Mouse (Mus musculus): ENCODE data around the gene Ppp1r14c. TPM values are rescaled to one million over a fixed set of nuclear protein-coding genes. Genes with fewer than 3 reads are reported as not detected.

The Ppp1r14c gene
- total and polyA plus RNA-seq, 2 experiments from 2014 or later = 66.5 to 72.1 TPM

GRCm38 (mm10) chr10:3448699-3449098 is 82.8 kb downstream of the Ppp1r14c start:
- Histone ChIP-seq H3K4me3 (ENCODE audit: low read depth, low read length) (no peak overlapping the region), H3K9ac (replicated peaks; ENCODE audit: low read length, poor library complexity, severe bottlenecking) (no peak overlapping the region), H3K27ac (ENCODE audit: low read depth, low read length) (no peak overlapping the region), H3K36me3 (ENCODE audit: insufficient read depth, low read length) (no peaks in the 10 kb centered on the region), H3K27me3 (ENCODE audit: insufficient read depth, low read length) (no peaks in the 10 kb centered on the region), H3K9me3 (ENCODE audit: low read length) (no peaks in the 10 kb centered on the region), H3K4me1 (ENCODE audit: insufficient read depth, low read length) (no peaks in the 10 kb centered on the region), H3K4me2 (ENCODE audit: low read depth, low read length, poor library complexity, severe bottlenecking) (no peak overlapping the region)
- TF ChIP-seq CTCF (IDR thresholded peaks at IDR 0.05) = no peak
- DNase-seq (ENCODE audit: low spot score) = no peak
- ATAC-seq (ENCODE audit: low FRiP score) = no peak
- WGBS = 93% methylated on average over 5 of the region's 5 CpGs

GRCm38 (mm10) chr10:3451930-3452329 is 86.1 kb downstream of the Ppp1r14c start:
- ATAC-seq (ENCODE audit: low FRiP score) = no peak
- H3K4me1 ChIP-seq (ENCODE audit: insufficient read depth, low read length) = no peaks in the 10 kb centered on the region
- no peak overlapping the region for H3K9ac ChIP-seq (replicated peaks; ENCODE audit: low read length, poor library complexity, severe bottlenecking)
- H3K9me3 ChIP-seq (ENCODE audit: low read length) = no peaks in the 10 kb centered on the region
- H3K4me3 ChIP-seq (ENCODE audit: low read depth, low read length) = no peak overlapping the region
- no peaks in the 10 kb centered on the region for H3K27me3 ChIP-seq (ENCODE audit: insufficient read depth, low read length)
- H3K36me3 ChIP-seq (ENCODE audit: insufficient read depth, low read length) = no peaks in the 10 kb centered on the region
- no peak overlapping the region for H3K27ac ChIP-seq (ENCODE audit: low read depth, low read length)
- DNase-seq (ENCODE audit: low spot score) = peak; percentile 19
- H3K4me2 ChIP-seq (ENCODE audit: low read depth, low read length, poor library complexity, severe bottlenecking) = no peak overlapping the region
- no peak for TF ChIP-seq CTCF (IDR thresholded peaks at IDR 0.05)
- 69% methylated on average over 4 of the region's 4 CpGs for WGBS

GRCm38 (mm10) chr10:3452822-3453475 is 87.1 kb downstream of the Ppp1r14c start:
- Histone ChIP-seq H3K4me1 (ENCODE audit: insufficient read depth, low read length) (no peaks in the 10 kb centered on the region), H3K27me3 (ENCODE audit: insufficient read depth, low read length) (no peaks in the 10 kb centered on the region), H3K9me3 (ENCODE audit: low read length) (no peaks in the 10 kb centered on the region), H3K4me3 (ENCODE audit: low read depth, low read length) (no peak overlapping the region), H3K27ac (ENCODE audit: low read depth, low read length) (no peak overlapping the region), H3K4me2 (ENCODE audit: low read depth, low read length, poor library complexity, severe bottlenecking) (no peak overlapping the region), H3K9ac (replicated peaks; ENCODE audit: low read length, poor library complexity, severe bottlenecking) (no peak overlapping the region), H3K36me3 (ENCODE audit: insufficient read depth, low read length) (no peaks in the 10 kb centered on the region)
- ATAC-seq (ENCODE audit: low FRiP score) = 0 out of 2 replicates have a peak, but pooled peaks have one; percentile 23
- 89% methylated on average over 3 of the region's 3 CpGs for WGBS
- no peak for TF ChIP-seq CTCF (IDR thresholded peaks at IDR 0.05)
- DNase-seq (ENCODE audit: low spot score) = no peak

- no peak overlapping the region for H3K4me3 ChIP-seq (ENCODE audit: low read depth, low read length)
- H3K9ac ChIP-seq (replicated peaks; ENCODE audit: low read length, poor library complexity, severe bottlenecking) = no peak overlapping the region
- no peak for TF ChIP-seq CTCF (IDR thresholded peaks at IDR 0.05)
- no peak overlapping the region for H3K27ac ChIP-seq (ENCODE audit: low read depth, low read length)
- no peak for DNase-seq (ENCODE audit: low spot score)
- no peaks in the 10 kb centered on the region for H3K9me3 ChIP-seq (ENCODE audit: low read length)
- WGBS = 93% methylated on average over 1 of the region's 1 CpGs
- H3K36me3 ChIP-seq (ENCODE audit: insufficient read depth, low read length) = no peaks in the 10 kb centered on the region
- no peak for ATAC-seq (ENCODE audit: low FRiP score)
- no peaks in the 10 kb centered on the region for H3K27me3 ChIP-seq (ENCODE audit: insufficient read depth, low read length)
- H3K4me2 ChIP-seq (ENCODE audit: low read depth, low read length, poor library complexity, severe bottlenecking) = no peak overlapping the region
- H3K4me1 ChIP-seq (ENCODE audit: insufficient read depth, low read length) = no peaks in the 10 kb centered on the region
These were observed 92.8 kb downstream of the Ppp1r14c start for GRCm38 (mm10) chr10:3458686-3459085.

GRCm38 (mm10) chr10:3460841-3461240 is 95.0 kb downstream of the Ppp1r14c start:
- H3K36me3 ChIP-seq (ENCODE audit: insufficient read depth, low read length) = no peaks in the 10 kb centered on the region
- no peak for TF ChIP-seq CTCF (IDR thresholded peaks at IDR 0.05)
- WGBS = 84% methylated on average over 1 of the region's 1 CpGs
- no peak for ATAC-seq (ENCODE audit: low FRiP score)
- no peaks in the 10 kb centered on the region for H3K4me1 ChIP-seq (ENCODE audit: insufficient read depth, low read length)
- no peaks in the 10 kb centered on the region for H3K9me3 ChIP-seq (ENCODE audit: low read length)
- H3K27me3 ChIP-seq (ENCODE audit: insufficient read depth, low read length) = no peaks in the 10 kb centered on the region
- H3K4me3 ChIP-seq (ENCODE audit: low read depth, low read length) = no peak overlapping the region
- H3K27ac ChIP-seq (ENCODE audit: low read depth, low read length) = no peak overlapping the region
- H3K4me2 ChIP-seq (ENCODE audit: low read depth, low read length, poor library complexity, severe bottlenecking) = no peak overlapping the region
- peak; percentile 33 for DNase-seq (ENCODE audit: low spot score)
- no peak overlapping the region for H3K9ac ChIP-seq (replicated peaks; ENCODE audit: low read length, poor library complexity, severe bottlenecking)

GRCm38 (mm10) chr10:3466135-3466626 is 100.3 kb downstream of the Ppp1r14c start:
- H3K36me3 ChIP-seq (ENCODE audit: insufficient read depth, low read length) = no peaks in the 10 kb centered on the region
- ATAC-seq (ENCODE audit: low FRiP score) = no peak
- no peaks in the 10 kb centered on the region for H3K27me3 ChIP-seq (ENCODE audit: insufficient read depth, low read length)
- no peaks in the 10 kb centered on the region for H3K9me3 ChIP-seq (ENCODE audit: low read length)
- H3K27ac ChIP-seq (ENCODE audit: low read depth, low read length) = no peak overlapping the region
- TF ChIP-seq CTCF (IDR thresholded peaks at IDR 0.05) = no peak
- no peak overlapping the region for H3K4me3 ChIP-seq (ENCODE audit: low read depth, low read length)
- 90% methylated on average over 4 of the region's 4 CpGs for WGBS
- H3K4me1 ChIP-seq (ENCODE audit: insufficient read depth, low read length) = no peaks in the 10 kb centered on the region
- DNase-seq (ENCODE audit: low spot score) = no peak
- no peak overlapping the region for H3K9ac ChIP-seq (replicated peaks; ENCODE audit: low read length, poor library complexity, severe bottlenecking)
- no peak overlapping the region for H3K4me2 ChIP-seq (ENCODE audit: low read depth, low read length, poor library complexity, severe bottlenecking)

All from midbrain, postnatal 0 days (tissue).